Mouse (Mus musculus): ENCODE data around the gene Ccr10. TPM values are rescaled to one million over a fixed set of nuclear protein-coding genes. Genes with fewer than 3 reads are reported as not detected.
A peak's percentile ranks its signal among the peaks of the same experiment; 100 is the strongest.

Ccr10 gene
- total and polyA plus RNA-seq, 3 experiments = 0.14 TPM; not detected in 2

DNA sequence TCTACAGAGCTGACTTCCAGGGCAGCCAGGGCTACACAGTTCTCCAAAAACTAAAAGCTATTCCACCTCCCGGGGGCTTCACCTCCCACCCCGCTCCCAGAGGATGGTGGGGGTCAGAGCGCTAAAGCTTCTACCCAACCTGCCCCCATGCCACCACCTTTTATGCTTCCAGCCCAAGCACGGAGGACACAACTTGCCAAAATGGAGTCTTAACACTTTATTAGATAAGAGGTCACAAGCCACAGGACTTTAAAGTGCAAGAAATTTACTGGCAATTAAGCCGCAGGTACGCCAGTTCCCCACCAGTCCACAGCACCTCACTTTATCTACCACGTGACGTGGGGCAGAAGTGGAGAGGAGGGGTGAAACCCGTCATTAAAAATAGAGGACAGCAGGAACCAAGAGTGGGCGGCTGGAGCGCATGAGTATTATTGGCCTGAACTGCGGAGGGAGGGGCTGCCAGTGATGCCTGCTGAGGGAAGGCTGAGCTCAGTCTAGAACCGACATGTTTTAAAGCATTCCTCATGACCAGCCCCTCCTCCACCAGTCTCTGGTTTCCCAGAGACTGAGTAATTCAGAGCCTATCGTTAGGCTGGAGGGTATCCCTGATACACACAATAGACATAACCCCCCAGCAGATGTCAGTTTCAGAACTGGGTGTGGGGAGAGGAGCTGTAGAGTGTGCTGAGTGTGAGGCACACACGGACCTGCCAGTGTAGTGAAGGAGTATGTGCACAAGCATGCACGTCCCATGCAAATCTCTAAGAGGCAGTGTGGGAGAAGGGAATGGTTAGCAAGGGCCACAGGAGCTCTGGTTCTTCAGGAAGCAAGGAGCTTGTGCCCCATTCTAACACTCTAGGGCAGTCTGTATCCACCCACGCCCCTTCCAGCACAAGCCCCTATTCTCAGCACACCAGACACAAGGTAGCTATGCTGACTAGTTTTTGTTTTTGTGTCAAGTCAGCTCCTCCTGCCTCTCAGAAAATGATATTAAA is 16.0 kb upstream of the Ccr10 start:
- Histone ChIP-seq H3K36me3 (ENCODE audit: control insufficient read depth, insufficient read depth, low read length) (no peaks in the 10 kb centered on the region; the same call in 1 of the 2 replicates), H3K4me1 (ENCODE audit: control insufficient read depth, insufficient read depth, low read length) (peaks cover 7% of the 10 kb centered on the region), H3K4me3 (no peak overlapping the region), H3K79me2 (replicated peaks; ENCODE audit: control insufficient read depth, insufficient read depth, low read length) (no peaks in the 10 kb centered on the region), H3K9ac (ENCODE audit: low read depth, low read length) (no peak overlapping the region), H3K27me3 (ENCODE audit: control insufficient read depth, insufficient read depth, low read length) (no peaks in the 10 kb centered on the region), H3K27ac (no peak overlapping the region)
- intact Hi-C loops (cut with DNase I) = no loop called here
- TF ChIP-seq CTCF (IDR thresholded peaks at IDR 0.05) = no peak
- TF ChIP-seq POLR2A (IDR thresholded peaks at IDR 0.05; ENCODE audit: insufficient read depth, low read depth, low read length) = no peak; the same call in 1 of the 2 replicates
- TF ChIP-seq EP300 (IDR thresholded peaks at IDR 0.05; ENCODE audit: insufficient read depth, low read depth, low read length) = no peak
- no peak for DNase-seq
- 63% methylated on average over 17 of the region's 17 CpGs for WGBS

DNA sequence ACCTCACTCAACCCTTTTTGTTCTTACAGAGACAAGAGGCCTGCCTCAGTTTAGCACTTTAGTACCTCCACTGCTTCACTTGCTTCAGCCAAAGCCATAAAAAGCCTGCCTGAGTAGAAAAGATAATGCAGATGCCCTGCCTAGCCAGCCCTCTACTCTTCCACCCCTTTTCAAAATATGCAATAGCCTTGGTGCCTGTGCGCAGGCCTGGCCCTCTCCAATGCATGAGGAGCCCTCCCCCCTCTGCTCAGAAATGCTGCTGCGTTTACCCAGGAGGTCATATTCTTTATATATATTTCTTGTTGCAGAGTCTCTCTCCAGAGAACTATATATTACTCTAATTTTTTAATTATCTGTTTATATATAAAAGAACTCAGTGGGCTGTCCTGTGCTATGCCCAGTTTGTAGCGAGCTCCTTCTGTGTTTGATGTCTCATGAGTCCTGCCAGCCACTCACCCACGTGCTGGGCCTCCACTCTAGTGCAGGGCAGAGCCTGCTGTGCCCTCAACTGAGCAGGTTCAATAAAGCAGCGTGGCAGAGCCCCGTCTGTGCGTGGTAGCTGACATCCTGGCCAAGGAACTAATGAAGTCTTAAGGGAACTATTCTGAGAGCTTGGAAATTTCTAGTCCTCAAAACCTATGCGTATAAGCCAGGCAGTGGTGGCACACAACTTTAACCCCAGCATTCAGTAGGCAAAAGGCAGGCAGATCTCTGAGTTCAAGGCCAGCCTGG is 15.1 kb upstream of the Ccr10 start:
- DNase-seq = no peak
- Histone ChIP-seq H3K4me3 (no peak overlapping the region), H3K36me3 (ENCODE audit: control insufficient read depth, insufficient read depth, low read length) (no peaks in the 10 kb centered on the region; the same call in 1 of the 2 replicates), H3K9ac (ENCODE audit: low read depth, low read length) (no peak overlapping the region), H3K79me2 (replicated peaks; ENCODE audit: control insufficient read depth, insufficient read depth, low read length) (no peaks in the 10 kb centered on the region), H3K27ac (peak overlapping the region; percentile 36), H3K4me1 (ENCODE audit: control insufficient read depth, insufficient read depth, low read length) (peaks cover under 1% of the 10 kb centered on the region), H3K27me3 (ENCODE audit: control insufficient read depth, insufficient read depth, low read length) (no peaks in the 10 kb centered on the region)
- 59% methylated on average over 8 of the region's 8 CpGs for WGBS
- intact Hi-C loops (cut with DNase I) = no loop called here
- TF ChIP-seq CTCF (IDR thresholded peaks at IDR 0.05) = no peak
- TF ChIP-seq EP300 (IDR thresholded peaks at IDR 0.05; ENCODE audit: insufficient read depth, low read depth, low read length) = no peak
- TF ChIP-seq POLR2A (IDR thresholded peaks at IDR 0.05; ENCODE audit: insufficient read depth, low read depth, low read length) = no peak

GRCm38 (mm10) chr11:101189495-101190180 is 14.4 kb upstream of the Ccr10 start:
- DNase-seq = peak; percentile 62 to 82
- Histone ChIP-seq H3K36me3 (ENCODE audit: control insufficient read depth, insufficient read depth, low read length) (no peaks in the 10 kb centered on the region; the same call in 1 of the 2 replicates), H3K79me2 (replicated peaks; ENCODE audit: control insufficient read depth, insufficient read depth, low read length) (no peaks in the 10 kb centered on the region), H3K4me3 (no peak overlapping the region), H3K27me3 (ENCODE audit: control insufficient read depth, insufficient read depth, low read length) (no peaks in the 10 kb centered on the region), H3K4me1 (ENCODE audit: control insufficient read depth, insufficient read depth, low read length) (no peaks in the 10 kb centered on the region; the same call in 1 of the 2 replicates), H3K27ac (peak overlapping the region; percentile 47), H3K9ac (ENCODE audit: low read depth, low read length) (no peak overlapping the region)
- no peak for TF ChIP-seq CTCF (IDR thresholded peaks at IDR 0.05)
- no peak for TF ChIP-seq POLR2A (IDR thresholded peaks at IDR 0.05; ENCODE audit: insufficient read depth, low read depth, low read length)
- no peak for TF ChIP-seq EP300 (IDR thresholded peaks at IDR 0.05; ENCODE audit: insufficient read depth, low read depth, low read length)
- 17% methylated on average over 6 of the region's 6 CpGs for WGBS
- intact Hi-C loops (cut with DNase I) = no loop called here

GRCm38 (mm10) chr11:101188166-101188805 is 13.0 kb upstream of the Ccr10 start:
- TF ChIP-seq EP300 (IDR thresholded peaks at IDR 0.05; ENCODE audit: insufficient read depth, low read depth, low read length) (no peak), CTCF (IDR thresholded peaks at IDR 0.05) (no peak), POLR2A (IDR thresholded peaks at IDR 0.05; ENCODE audit: insufficient read depth, low read depth, low read length) (no peak)
- H3K4me1 ChIP-seq (ENCODE audit: control insufficient read depth, insufficient read depth, low read length) = no peaks in the 10 kb centered on the region; the same call in 1 of the 2 replicates
- WGBS = 82% methylated on average over 11 of the region's 11 CpGs
- no peak overlapping the region for H3K9ac ChIP-seq (ENCODE audit: low read depth, low read length)
- H3K36me3 ChIP-seq (ENCODE audit: control insufficient read depth, insufficient read depth, low read length) = no peaks in the 10 kb centered on the region
- H3K4me3 ChIP-seq = no peak overlapping the region
- no peak for DNase-seq
- intact Hi-C loops (cut with DNase I) = no loop called here
- no peaks in the 10 kb centered on the region for H3K27me3 ChIP-seq (ENCODE audit: control insufficient read depth, insufficient read depth, low read length)
- H3K79me2 ChIP-seq (replicated peaks; ENCODE audit: control insufficient read depth, insufficient read depth, low read length) = no peaks in the 10 kb centered on the region
- no peak overlapping the region for H3K27ac ChIP-seq

GRCm38 (mm10) chr11:101187541-101187940 is 12.3 kb upstream of the Ccr10 start:
- TF ChIP-seq CTCF (IDR thresholded peaks at IDR 0.05) = no peak
- TF ChIP-seq EP300 (IDR thresholded peaks at IDR 0.05; ENCODE audit: insufficient read depth, low read depth, low read length) = no peak
- TF ChIP-seq POLR2A (IDR thresholded peaks at IDR 0.05; ENCODE audit: insufficient read depth, low read depth, low read length) = no peak
- Histone ChIP-seq H3K9ac (ENCODE audit: low read depth, low read length) (no peak overlapping the region), H3K4me3 (no peak overlapping the region), H3K27ac (no peak overlapping the region), H3K36me3 (ENCODE audit: control insufficient read depth, insufficient read depth, low read length) (no peaks in the 10 kb centered on the region), H3K4me1 (ENCODE audit: control insufficient read depth, insufficient read depth, low read length) (no peaks in the 10 kb centered on the region; the same call in 1 of the 2 replicates), H3K27me3 (ENCODE audit: control insufficient read depth, insufficient read depth, low read length) (no peaks in the 10 kb centered on the region), H3K79me2 (replicated peaks; ENCODE audit: control insufficient read depth, insufficient read depth, low read length) (no peaks in the 10 kb centered on the region)
- intact Hi-C loops (cut with DNase I) = no loop called here
- DNase-seq = no peak
- 95% methylated on average over 5 of the region's 5 CpGs for WGBS

All from heart, adult 2 months (tissue).